Mouse (Mus musculus): ENCODE measurements at regions not wholly inside any gene's neighbourhood (a gene's known extent, or its start where the extent isn't known, plus 50 kb on each side); places are given as distances from the start of the nearest gene placed in this dataset.

DNA sequence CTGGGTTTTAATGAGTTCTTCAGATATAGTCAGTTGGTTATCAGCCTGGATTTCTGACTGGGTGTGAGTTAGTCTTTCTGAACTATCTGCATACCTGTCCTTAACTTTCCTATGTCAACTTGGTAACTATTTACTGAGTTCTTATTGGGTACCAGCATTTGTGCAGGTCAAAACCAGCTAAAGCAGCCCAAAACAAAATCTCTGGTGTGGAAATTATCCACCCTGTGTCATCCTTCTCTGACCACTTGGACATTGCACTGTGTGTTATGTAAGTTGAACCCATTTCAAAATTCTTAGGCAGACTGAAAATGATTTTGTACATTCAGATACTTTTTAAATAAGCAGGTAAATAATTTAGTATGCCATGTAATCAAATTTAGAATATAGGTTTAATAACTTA, 232.7 kb downstream of the Lmo4 start:
- H3K36me3 ChIP-seq (ENCODE audit: control insufficient read depth, insufficient read depth, low read length), result no peaks in the 10 kb centered on the region
- no peak overlapping the region for H3K4me3 ChIP-seq (ENCODE audit: low read length)
- no peaks in the 10 kb centered on the region for H3K4me1 ChIP-seq (ENCODE audit: control insufficient read depth, insufficient read depth, low read length)
- no peak overlapping the region for H3K4me2 ChIP-seq (ENCODE audit: low read depth, low read length)
- no peaks in the 10 kb centered on the region for H3K9me3 ChIP-seq (ENCODE audit: control insufficient read depth, low read length)
- ATAC-seq, result no peak
- no peak overlapping the region for H3K9ac ChIP-seq (ENCODE audit: low read depth, low read length)
- no peak overlapping the region for H3K27ac ChIP-seq (ENCODE audit: low read length)
- no peaks in the 10 kb centered on the region for H3K27me3 ChIP-seq (replicated peaks; ENCODE audit: control insufficient read depth, insufficient read depth, low read length)

DNA sequence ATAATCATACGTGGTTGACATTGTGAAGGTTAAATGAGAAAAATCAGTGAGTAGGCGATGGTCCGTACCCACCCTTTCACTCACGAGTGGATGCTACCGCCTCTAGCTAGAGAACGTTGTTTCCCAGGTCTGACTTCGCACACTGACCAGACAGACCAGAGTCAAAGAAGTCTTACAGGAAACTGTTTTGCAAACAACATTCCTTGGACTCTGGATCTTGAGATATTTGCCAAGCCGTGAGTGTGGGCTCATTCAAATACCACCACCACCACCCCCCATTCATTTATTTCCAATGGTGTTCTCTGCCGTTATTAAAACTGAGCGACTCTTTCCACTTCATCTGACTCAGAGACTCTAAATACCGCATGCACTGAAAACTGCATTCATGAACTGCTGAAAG, 234.2 kb downstream of the Lmo4 start:
- H3K4me2 ChIP-seq (ENCODE audit: low read depth, low read length), result no peak overlapping the region
- no peak overlapping the region for H3K9ac ChIP-seq (ENCODE audit: low read depth, low read length)
- no peaks in the 10 kb centered on the region for H3K36me3 ChIP-seq (ENCODE audit: control insufficient read depth, insufficient read depth, low read length)
- no peaks in the 10 kb centered on the region for H3K4me1 ChIP-seq (ENCODE audit: control insufficient read depth, insufficient read depth, low read length)
- no peaks in the 10 kb centered on the region for H3K9me3 ChIP-seq (ENCODE audit: control insufficient read depth, low read length)
- H3K27ac ChIP-seq (ENCODE audit: low read length), result no peak overlapping the region
- ATAC-seq, result no peak
- H3K27me3 ChIP-seq (replicated peaks; ENCODE audit: control insufficient read depth, insufficient read depth, low read length), result no peaks in the 10 kb centered on the region
- no peak overlapping the region for H3K4me3 ChIP-seq (ENCODE audit: low read length)
- 68% methylated on average over 11 of the region's 11 CpGs for WGBS

DNA sequence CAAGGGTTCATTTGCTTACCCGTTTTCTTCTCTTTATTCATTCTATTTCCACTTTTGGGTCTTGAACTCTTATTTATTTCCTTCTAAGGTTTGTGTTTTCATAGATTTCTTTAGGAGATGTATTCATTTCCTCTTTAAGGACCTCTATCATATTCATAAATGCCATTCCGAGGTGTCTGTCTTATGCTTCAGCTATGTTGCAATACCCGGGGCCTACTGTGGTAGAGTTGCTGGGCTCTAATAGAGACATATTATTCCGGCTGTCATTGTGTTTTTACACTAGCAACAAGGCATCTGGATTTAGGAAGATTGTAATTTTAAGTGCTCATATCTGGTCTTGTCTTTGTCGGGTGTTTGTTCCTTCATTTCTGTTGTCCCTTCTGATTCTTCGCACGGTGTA, 249.5 kb downstream of the Lmo4 start:
- Histone ChIP-seq H3K9me3 (ENCODE audit: control insufficient read depth, low read length) (no peaks in the 10 kb centered on the region), H3K36me3 (ENCODE audit: control insufficient read depth, insufficient read depth, low read length) (no peaks in the 10 kb centered on the region), H3K4me1 (ENCODE audit: control insufficient read depth, insufficient read depth, low read length) (no peaks in the 10 kb centered on the region), H3K4me3 (ENCODE audit: low read length) (no peak overlapping the region), H3K27me3 (replicated peaks; ENCODE audit: control insufficient read depth, insufficient read depth, low read length) (no peaks in the 10 kb centered on the region), H3K4me2 (ENCODE audit: low read depth, low read length) (no peak overlapping the region), H3K27ac (ENCODE audit: low read length) (no peak overlapping the region), H3K9ac (ENCODE audit: low read depth, low read length) (no peak overlapping the region)
- no peak for ATAC-seq
- WGBS, result 94% methylated on average over 7 of the region's 7 CpGs

DNA sequence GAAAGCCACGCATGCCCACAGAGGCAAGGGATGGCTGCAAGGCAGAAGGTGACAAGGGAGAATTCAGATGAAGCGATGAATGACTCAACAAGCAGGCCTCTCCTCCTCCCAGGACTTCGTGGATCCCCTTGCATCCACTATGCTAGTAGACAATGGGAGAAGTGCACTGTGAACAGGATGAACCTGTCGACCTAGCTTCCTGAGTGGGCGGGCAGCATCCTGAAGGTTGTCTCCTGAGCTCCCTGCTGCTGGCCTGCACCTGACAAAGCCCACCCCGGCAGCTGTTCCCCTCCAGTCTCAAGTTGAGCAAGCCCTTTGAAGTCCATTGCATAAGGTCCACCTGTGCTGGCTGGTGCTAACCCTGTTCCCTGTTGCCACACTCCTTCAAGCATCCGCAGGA, 250.2 kb downstream of the Lmo4 start:
- Histone ChIP-seq H3K27ac (ENCODE audit: low read length) (no peak overlapping the region), H3K4me2 (ENCODE audit: low read depth, low read length) (no peak overlapping the region), H3K9ac (ENCODE audit: low read depth, low read length) (no peak overlapping the region), H3K27me3 (replicated peaks; ENCODE audit: control insufficient read depth, insufficient read depth, low read length) (no peaks in the 10 kb centered on the region), H3K36me3 (ENCODE audit: control insufficient read depth, insufficient read depth, low read length) (no peaks in the 10 kb centered on the region), H3K9me3 (ENCODE audit: control insufficient read depth, low read length) (no peaks in the 10 kb centered on the region), H3K4me1 (ENCODE audit: control insufficient read depth, insufficient read depth, low read length) (no peaks in the 10 kb centered on the region), H3K4me3 (ENCODE audit: low read length) (no peak overlapping the region)
- ATAC-seq, result no peak
- WGBS, result 81% methylated on average over 7 of the region's 7 CpGs

DNA sequence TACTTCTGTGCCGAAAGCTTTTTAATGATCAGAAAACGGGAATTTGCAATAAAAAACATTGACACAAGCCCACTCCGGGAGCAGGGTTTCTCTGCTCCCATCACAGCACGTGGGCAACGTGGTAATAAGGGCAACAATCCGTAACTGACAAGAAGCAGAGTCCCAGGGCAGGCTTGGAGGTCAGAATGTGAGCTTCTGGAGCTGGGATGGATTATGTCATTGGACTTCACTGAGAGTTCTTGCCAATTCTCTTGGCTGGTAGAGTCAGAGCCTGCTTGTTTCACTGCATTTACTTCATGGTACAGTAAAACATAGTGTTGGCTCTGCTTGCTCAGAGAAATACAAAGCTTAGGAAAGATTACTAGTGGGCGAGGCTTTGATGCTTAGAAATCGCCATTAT, 252.7 kb downstream of the Lmo4 start:
- H3K27me3 ChIP-seq (replicated peaks; ENCODE audit: control insufficient read depth, insufficient read depth, low read length), result no peaks in the 10 kb centered on the region
- no peaks in the 10 kb centered on the region for H3K36me3 ChIP-seq (ENCODE audit: control insufficient read depth, insufficient read depth, low read length)
- no peak overlapping the region for H3K27ac ChIP-seq (ENCODE audit: low read length)
- H3K4me2 ChIP-seq (ENCODE audit: low read depth, low read length), result no peak overlapping the region
- 0 out of 2 replicates have a peak, but pooled peaks have one; percentile 38 for ATAC-seq
- no peak overlapping the region for H3K9ac ChIP-seq (ENCODE audit: low read depth, low read length)
- no peaks in the 10 kb centered on the region for H3K9me3 ChIP-seq (ENCODE audit: control insufficient read depth, low read length)
- no peak overlapping the region for H3K4me3 ChIP-seq (ENCODE audit: low read length)
- 47% methylated on average over 8 of the region's 8 CpGs for WGBS
- H3K4me1 ChIP-seq (ENCODE audit: control insufficient read depth, insufficient read depth, low read length), result no peaks in the 10 kb centered on the region; the same call in 1 of the 2 replicates

DNA sequence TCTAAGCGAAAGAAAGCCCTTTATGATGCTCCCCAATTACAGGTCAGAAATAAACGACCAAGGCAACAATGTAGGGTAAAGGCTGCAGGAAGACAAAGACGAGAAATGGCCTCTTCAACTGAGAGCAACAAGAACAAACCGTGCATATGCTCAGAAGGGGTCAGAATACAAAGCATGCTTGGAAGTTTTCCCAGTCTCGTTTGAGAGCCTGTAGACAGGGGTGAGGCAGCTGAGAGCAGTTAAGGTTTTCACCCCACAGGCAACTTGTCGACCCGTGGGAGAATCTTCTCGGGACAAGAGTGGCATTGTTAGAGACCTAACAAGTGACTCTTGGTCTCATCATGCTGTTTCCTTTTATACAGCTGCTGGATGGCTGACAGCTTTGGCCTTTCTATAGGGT, 255.4 kb downstream of the Lmo4 start:
- 50% methylated on average over 8 of the region's 8 CpGs for WGBS
- no peak for ATAC-seq
- H3K27ac ChIP-seq (ENCODE audit: low read length), result no peak overlapping the region

DNA sequence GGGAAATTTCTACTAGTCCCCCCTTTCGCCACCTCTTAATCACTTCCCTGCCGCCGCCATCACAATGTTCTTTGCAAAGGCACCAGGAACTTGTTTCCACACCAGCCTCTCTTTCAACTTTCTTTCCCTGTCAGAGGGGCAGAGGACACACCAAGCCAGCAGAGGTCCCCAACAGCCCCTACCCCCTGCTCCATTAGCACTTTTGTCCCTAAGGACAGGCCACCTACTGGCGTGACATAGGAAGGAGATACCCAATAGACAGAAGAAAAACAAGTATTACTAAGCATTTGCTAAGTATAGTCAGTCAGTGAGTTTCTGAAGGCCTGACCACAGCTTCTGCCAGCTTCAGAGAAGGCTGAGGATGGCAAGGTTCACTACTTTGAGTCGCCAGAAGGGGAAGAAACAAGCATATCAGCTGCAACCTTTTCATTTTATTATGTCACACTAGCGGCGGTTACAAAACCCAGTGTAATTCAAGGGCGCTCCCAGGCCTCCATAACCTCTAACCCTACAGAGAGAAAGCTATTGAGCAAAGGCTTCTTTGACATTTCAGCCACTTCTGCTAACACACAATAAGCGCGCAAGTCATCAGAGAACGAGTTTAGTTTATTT, 255.9 kb downstream of the Lmo4 start:
- no peak for ATAC-seq
- Histone ChIP-seq H3K9ac (ENCODE audit: low read depth, low read length) (no peak overlapping the region), H3K27ac (ENCODE audit: low read length) (no peak overlapping the region)

More for the DNA sequence above, 255.4 kb downstream of the Lmo4 start:
- no peaks in the 10 kb centered on the region for H3K36me3 ChIP-seq (ENCODE audit: control insufficient read depth, insufficient read depth, low read length)
- H3K9ac ChIP-seq (ENCODE audit: low read depth, low read length), result no peak overlapping the region
- H3K4me2 ChIP-seq (ENCODE audit: low read depth, low read length), result no peak overlapping the region
- H3K27me3 ChIP-seq (replicated peaks; ENCODE audit: control insufficient read depth, insufficient read depth, low read length), result no peaks in the 10 kb centered on the region
- H3K4me1 ChIP-seq (ENCODE audit: control insufficient read depth, insufficient read depth, low read length), result peaks cover 2% of the 10 kb centered on the region; the same call in 1 of the 2 replicates
- no peaks in the 10 kb centered on the region for H3K9me3 ChIP-seq (ENCODE audit: control insufficient read depth, low read length)
- H3K4me3 ChIP-seq (ENCODE audit: low read length), result no peak overlapping the region

DNA sequence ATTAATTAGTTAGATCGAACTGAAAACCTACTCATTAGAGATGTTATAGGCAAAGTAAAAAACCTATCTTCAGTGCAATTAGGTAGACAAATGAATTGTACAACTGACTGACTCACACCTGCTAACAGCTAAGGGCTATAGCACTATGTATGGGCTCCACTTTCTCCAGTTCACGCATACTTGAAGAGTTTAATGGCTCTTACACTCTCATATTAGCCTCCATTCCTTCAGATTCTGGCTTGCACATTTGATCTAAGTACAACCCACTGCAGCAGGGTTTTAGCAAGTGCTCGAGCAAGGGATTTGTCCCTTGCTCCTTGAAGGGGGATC, 257.1 kb downstream of the Lmo4 start:
- Histone ChIP-seq H3K36me3 (ENCODE audit: control insufficient read depth, insufficient read depth, low read length) (no peaks in the 10 kb centered on the region), H3K4me3 (ENCODE audit: low read length) (no peak overlapping the region), H3K4me1 (ENCODE audit: control insufficient read depth, insufficient read depth, low read length) (peaks cover 2% of the 10 kb centered on the region; the same call in 1 of the 2 replicates), H3K27me3 (replicated peaks; ENCODE audit: control insufficient read depth, insufficient read depth, low read length) (no peaks in the 10 kb centered on the region), H3K4me2 (ENCODE audit: low read depth, low read length) (no peak overlapping the region), H3K27ac (ENCODE audit: low read length) (no peak overlapping the region), H3K9ac (ENCODE audit: low read depth, low read length) (no peak overlapping the region), H3K9me3 (ENCODE audit: control insufficient read depth, low read length) (no peaks in the 10 kb centered on the region)
- no peak for ATAC-seq
- 76% methylated on average over 3 of the region's 3 CpGs for WGBS

More for the DNA sequence above, 255.9 kb downstream of the Lmo4 start:
- Histone ChIP-seq H3K4me1 (ENCODE audit: control insufficient read depth, insufficient read depth, low read length) (peaks cover 2% of the 10 kb centered on the region; the same call in 1 of the 2 replicates), H3K4me2 (ENCODE audit: low read depth, low read length) (no peak overlapping the region), H3K36me3 (ENCODE audit: control insufficient read depth, insufficient read depth, low read length) (no peaks in the 10 kb centered on the region), H3K4me3 (ENCODE audit: low read length) (no peak overlapping the region), H3K9me3 (ENCODE audit: control insufficient read depth, low read length) (no peaks in the 10 kb centered on the region), H3K27me3 (replicated peaks; ENCODE audit: control insufficient read depth, insufficient read depth, low read length) (no peaks in the 10 kb centered on the region)
- WGBS, result 78% methylated on average over 11 of the region's 11 CpGs

DNA sequence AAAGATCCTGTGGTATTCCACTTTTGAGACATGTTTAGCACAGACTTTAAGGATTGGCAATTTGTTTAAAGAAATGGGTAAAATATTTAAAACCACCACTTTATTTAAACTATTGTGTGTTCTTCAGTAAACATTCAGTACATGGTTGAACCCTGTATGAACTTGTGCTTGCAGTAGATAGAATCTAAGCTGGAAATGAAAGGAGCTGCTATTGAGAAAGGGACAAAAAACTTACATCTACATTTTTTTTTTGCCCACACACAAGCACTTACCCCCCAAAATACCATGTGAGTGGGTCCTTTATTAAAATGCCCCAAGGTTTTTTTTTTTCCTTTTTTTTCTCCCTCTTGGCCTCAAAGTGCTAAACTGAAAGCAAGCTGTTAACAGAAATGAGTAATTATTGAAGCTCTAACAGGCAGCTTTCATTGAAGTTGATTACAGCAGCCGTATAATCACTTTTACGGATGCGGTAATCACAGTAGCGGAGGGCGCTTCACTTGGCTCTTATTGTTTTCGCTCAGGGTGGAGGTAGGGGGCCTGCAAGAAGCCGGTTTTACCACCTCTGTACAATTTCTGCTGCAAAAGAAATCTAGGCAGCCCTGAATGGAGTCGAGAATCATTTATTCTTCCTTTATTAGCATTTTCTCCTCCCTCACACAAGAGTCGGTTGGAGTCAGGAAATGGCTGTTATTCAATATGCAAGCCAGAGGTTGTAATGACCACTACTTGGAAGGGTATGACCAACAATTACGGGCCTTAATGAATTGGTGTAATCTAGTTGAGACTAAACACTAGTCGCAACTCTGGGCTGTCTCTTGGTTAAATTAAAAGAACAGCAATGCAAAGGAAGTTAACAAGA, 257.7 kb downstream of the Lmo4 start:
- no peak overlapping the region for H3K4me3 ChIP-seq (ENCODE audit: low read length)
- H3K4me1 ChIP-seq (ENCODE audit: control insufficient read depth, insufficient read depth, low read length), result peaks cover 2% of the 10 kb centered on the region; the same call in 1 of the 2 replicates
- H3K27ac ChIP-seq (ENCODE audit: low read length), result no peak overlapping the region
- no peak overlapping the region for H3K4me2 ChIP-seq (ENCODE audit: low read depth, low read length)
- H3K9me3 ChIP-seq (ENCODE audit: control insufficient read depth, low read length), result no peaks in the 10 kb centered on the region
- 30% methylated on average over 11 of the region's 11 CpGs for WGBS
- no peaks in the 10 kb centered on the region for H3K27me3 ChIP-seq (replicated peaks; ENCODE audit: control insufficient read depth, insufficient read depth, low read length)
- no peaks in the 10 kb centered on the region for H3K36me3 ChIP-seq (ENCODE audit: control insufficient read depth, insufficient read depth, low read length)
- H3K9ac ChIP-seq (ENCODE audit: low read depth, low read length), result no peak overlapping the region
- ATAC-seq, result no peak

Data from intestine, embryonic 16.5 days (tissue).